Mouse (Mus musculus) adrenal gland, adult (tissue): ENCODE data around the gene Nacad.
A peak's percentile ranks its signal among the peaks of the same experiment; 100 is the strongest.

Source experiments
- DNase-seq, 2 experiments: peaks; one replicate each; pipeline ENCODE4 v3.0.0; 2022 to 2023; ENCODE audit warnings: low spot score in 1 of 2; ENCODE audit not compliant: inconsistent age in 2 of 2

Nacad gene

GRCm38 (mm10) chr11:6581560-6581959 lies 24.3 kb downstream of the Nacad start:
- no peak for DNase-seq

- DNase-seq, result no peak
These were observed 25.6 kb downstream of the Nacad start for GRCm38 (mm10) chr11:6580065-6580750.

- no peak for DNase-seq
These were observed 26.5 kb downstream of the Nacad start for GRCm38 (mm10) chr11:6579361-6579760.

GRCm38 (mm10) chr11:6576151-6576550 lies 29.7 kb downstream of the Nacad start:
- no peak for DNase-seq

GRCm38 (mm10) chr11:6569410-6569777 lies 36.5 kb downstream of the Nacad start:
- DNase-seq, result peak; percentile 67 to 73

- DNase-seq, result peak; percentile 31 to 66
These were observed 37.1 kb downstream of the Nacad start for GRCm38 (mm10) chr11:6568584-6569409.

- DNase-seq, result no peak
These were observed 37.9 kb downstream of the Nacad start for GRCm38 (mm10) chr11:6567951-6568350.

GRCm38 (mm10) chr11:6566496-6566895 lies 39.4 kb downstream of the Nacad start:
- DNase-seq, result no peak

GRCm38 (mm10) chr11:6563201-6563600 lies 42.7 kb downstream of the Nacad start:
- no peak for DNase-seq

GRCm38 (mm10) chr11:6562359-6562758 lies 43.5 kb downstream of the Nacad start:
- DNase-seq, result peak in 1 of 2 experiments; percentile 37

GRCm38 (mm10) chr11:6561474-6561873 lies 44.4 kb downstream of the Nacad start:
- DNase-seq, result peak in 1 of 2 experiments; percentile 21

- peak in 1 of 2 experiments; percentile 47 for DNase-seq
These were observed 45.0 kb downstream of the Nacad start for GRCm38 (mm10) chr11:6560655-6561360.

GRCm38 (mm10) chr11:6559996-6560395 lies 45.9 kb downstream of the Nacad start:
- DNase-seq, result peak in 1 of 2 experiments; percentile 20

GRCm38 (mm10) chr11:6558234-6558633 lies 47.6 kb downstream of the Nacad start:
- no peak for DNase-seq

GRCm38 (mm10) chr11:6550201-6550600 lies 55.7 kb downstream of the Nacad start:
- no peak for DNase-seq

GRCm38 (mm10) chr11:6549770-6550169 lies 56.1 kb downstream of the Nacad start:
- DNase-seq, result peak in 1 of 2 experiments; percentile 32
